8 mouse cellular contexts compared by ENCODE assay signal in genomic region chr10:76326304-76327006, GRCm38 (mm10). TPM values are rescaled to one million over a fixed set of nuclear protein-coding genes. Genes with fewer than 3 reads are reported as not detected.
DNase-seq lines count a peak whose midpoint lies in the region; ATAC-seq and TF ChIP-seq lines count a peak whose summit lies in the region.

No protein-coding gene starts in this region.

- no peak for ATAC-seq in heart, embryonic 11.5 days (replicated peaks; ENCODE audit: insufficient number of reproducible peaks, low FRiP score, low TSS enrichment)
- peak; percentile 60; the same call in 1 of the 2 replicates for ATAC-seq in common myeloid progenitor, adult 5-6 weeks (replicated peaks; ENCODE audit: low read depth, poor library complexity, severe bottlenecking)

- no peak overlapping the region for H3K27ac ChIP-seq in heart, adult 2 months
- H3K27ac ChIP-seq in heart, embryonic 11.5 days (ENCODE audit: low read depth, low read length): no peak overlapping the region

- H3K27me3 ChIP-seq in heart, adult 2 months (ENCODE audit: control insufficient read depth, insufficient read depth, low read length): no peaks in the 10 kb centered on the region
- no peaks in the 10 kb centered on the region for H3K27me3 ChIP-seq in heart, embryonic 11.5 days (ENCODE audit: control insufficient read depth, insufficient read depth, low read length)

- H3K79me2 ChIP-seq in heart, adult 2 months (replicated peaks; ENCODE audit: control insufficient read depth, insufficient read depth, low read length): peaks cover 1% of the 10 kb centered on the region; the same call in 1 of the 2 replicates

- H3K36me3 ChIP-seq in heart, adult 2 months (ENCODE audit: control insufficient read depth, insufficient read depth, low read length): no peaks in the 10 kb centered on the region
- H3K36me3 ChIP-seq in heart, embryonic 11.5 days (ENCODE audit: control insufficient read depth, insufficient read depth, low read length): no peaks in the 10 kb centered on the region

- 0 out of 2 replicates have a peak, but pooled peaks have one; percentile 37 for TF ChIP-seq EP300 in heart, adult 2 months (IDR thresholded peaks at IDR 0.05; ENCODE audit: insufficient read depth, low read depth, low read length)

- H3K4me1 ChIP-seq in heart, adult 2 months (ENCODE audit: control insufficient read depth, insufficient read depth, low read length): no peaks in the 10 kb centered on the region
- peaks cover 11% of the 10 kb centered on the region for H3K4me1 ChIP-seq in heart, embryonic 11.5 days (ENCODE audit: control insufficient read depth, insufficient read depth, low read length)

- H3K4me3 ChIP-seq in heart, adult 2 months: no peak overlapping the region
- H3K4me3 ChIP-seq in heart, embryonic 11.5 days (ENCODE audit: low read depth, low read length): no peak overlapping the region

- H3K9me3 ChIP-seq in heart, embryonic 11.5 days (replicated peaks; ENCODE audit: control insufficient read depth, low read length): no peaks in the 10 kb centered on the region

- H3K4me2 ChIP-seq in heart, embryonic 11.5 days: no peak overlapping the region

- no peak for TF ChIP-seq POLR2A in heart, adult 2 months (IDR thresholded peaks at IDR 0.05; ENCODE audit: insufficient read depth, low read depth, low read length)

- TF ChIP-seq CTCF in heart, adult 2 months (IDR thresholded peaks at IDR 0.05): peak; percentile 69

- H3K9ac ChIP-seq in heart, adult 2 months (ENCODE audit: low read depth, low read length): no peak overlapping the region
- H3K9ac ChIP-seq in heart, embryonic 11.5 days (ENCODE audit: low read depth, low read length): no peak overlapping the region

- WGBS in heart, adult 2 months: 80% methylated on average over 6 of the region's 6 CpGs
- WGBS in heart, embryonic 11.5 days (ENCODE audit: insufficient replicate concordance): 67% methylated on average over 6 of the region's 6 CpGs

- peak in 1 of 2 experiments; percentile 19 for DNase-seq in heart, adult 2 months
- peak; percentile 64 for DNase-seq in testis, postnatal 10 days (ENCODE audit: low spot score)
- DNase-seq in testis, postnatal 14 days (ENCODE audit: low spot score): no peak
- peak; percentile 31 to 37 for DNase-seq in lung, adult 18-20 months
- DNase-seq in thymus, postnatal 36 days: peak; percentile 42 to 48
- DNase-seq in heart, postnatal 25 days (ENCODE audit: low spot score): no peak

- intact Hi-C loops in heart, adult 2 months (cut with DNase I): no loop called here
- intact Hi-C loops in heart, postnatal 25 days (cut with DNase I): no loop called here

RNA-seq across cellular contexts. Expression of gene Dip2a, which starts 18.6 kb away (rescaled TPM):
- total RNA-seq in heart, adult 2 months (2021): 1 to 10 TPM; 8.4 to 9.2 TPM
- 7.5 and 9.9 TPM in 2 replicates for polyA plus RNA-seq in heart, adult 2 months (2012; rRNA removed)
- polyA plus RNA-seq in heart, embryonic 11.5 days (2014; fragmentation: Nextera tagmentation; extraction: Ambion mirVana): 5.6 and 5.7 TPM in 2 replicates
- 2.6 and 3.1 TPM in 2 replicates for total RNA-seq in common myeloid progenitor, adult 5-6 weeks (2017)
- total RNA-seq in heart, postnatal 25 days (2021): 10 to 100 TPM; 12.5 TPM

Comparison
In these comparisons a context has a peak if more than half of its experiments do, and no peak if none do; other contexts are left out.
1. DNase-seq: peak in testis, postnatal 10 days (single experiment), lung, adult 18-20 months (2 of 2) and thymus, postnatal 36 days (2 of 2); none in testis, postnatal 14 days (single experiment) and heart, postnatal 25 days (single experiment).